Mouse (Mus musculus): ENCODE measurements around the gene Coil.
A peak's percentile ranks its signal among the peaks of the same experiment; 100 is the strongest.

DNA sequence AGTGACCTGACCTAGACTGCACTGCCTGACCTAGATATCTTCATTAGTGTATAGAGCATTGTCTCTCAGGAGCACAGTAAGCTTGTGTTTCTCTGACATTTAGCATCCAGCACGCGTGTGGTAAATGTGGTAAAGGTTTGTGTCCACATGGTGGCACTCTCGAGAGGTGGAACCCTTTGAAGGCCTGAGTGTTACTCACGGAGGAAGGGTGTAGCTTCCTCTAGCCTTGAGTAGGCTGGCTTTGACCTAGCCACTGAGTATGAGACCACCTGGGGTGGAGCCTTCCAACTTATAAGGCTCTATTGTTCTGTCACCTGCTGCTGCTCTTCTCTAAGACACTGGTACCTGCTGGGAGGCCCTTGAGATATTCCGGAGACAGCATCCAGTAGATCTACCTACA lies 23.6 kb downstream of the Coil start:
- TF ChIP-seq CTCF (IDR thresholded peaks at IDR 0.05; ENCODE audit: control insufficient read depth, insufficient read depth, low read length): peak; percentile 89
- no peak for TF ChIP-seq POLR2A (IDR thresholded peaks at IDR 0.05; ENCODE audit: borderline replicate concordance, control insufficient read depth, low read depth, low read length)

All from bone marrow, adult 2 months (tissue).